23 mouse cellular contexts compared by ENCODE assay signal in the genomic region with DNA sequence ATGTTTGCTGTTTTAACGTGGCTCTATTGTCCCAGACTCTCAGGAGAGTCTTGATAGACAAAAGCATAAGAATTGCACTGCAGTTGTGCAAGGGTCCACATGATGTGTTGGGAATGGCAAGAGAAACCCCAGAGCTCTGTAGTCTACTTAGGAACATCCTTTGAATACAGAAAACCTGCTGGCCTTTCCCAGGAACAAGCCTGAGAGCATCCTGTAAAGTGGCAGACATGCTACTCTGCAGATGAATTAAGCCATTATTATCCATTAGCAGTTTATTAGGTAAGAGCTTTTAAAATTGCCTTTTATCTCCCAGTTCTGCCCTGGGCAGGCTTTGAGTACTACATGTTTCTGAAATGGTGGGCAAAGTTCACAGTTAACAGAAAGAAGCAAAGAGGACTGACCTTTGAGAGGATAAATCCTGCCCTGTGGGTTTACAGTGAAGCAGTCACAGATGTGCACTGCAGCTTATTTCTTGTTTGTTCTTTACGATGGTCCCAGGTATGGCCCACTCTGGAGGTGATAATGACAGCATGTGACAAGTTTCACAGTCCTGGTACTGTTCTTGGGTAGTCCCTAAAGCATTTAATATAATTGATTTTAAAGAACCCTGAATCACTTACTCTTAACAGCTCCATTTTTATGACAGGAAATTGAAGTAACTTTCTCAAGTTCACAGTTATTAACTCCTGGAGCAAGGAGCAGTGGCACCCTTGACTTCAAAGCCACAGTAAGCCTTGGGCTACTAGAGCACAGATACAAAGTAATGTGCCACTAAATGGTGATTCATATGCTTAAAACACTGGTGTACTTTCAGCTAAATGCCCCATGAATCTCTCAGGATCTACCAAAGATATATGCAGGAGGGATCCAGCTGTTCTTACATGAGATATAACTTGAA.
DNase-seq lines count a peak whose midpoint lies in the region; ATAC-seq and TF ChIP-seq lines count a peak whose summit lies in the region.
"Had no signal": no experiment of that assay in that cellular context is flagged by ENCODE, and none has a peak within 500 bp of the region (broad histone marks: within the 10 kb centered on the region; RNA-seq: fewer than 3 reads in every experiment).

No protein-coding gene starts in this region.

- TF ChIP-seq CTCF in midbrain, postnatal 0 days (IDR thresholded peaks at IDR 0.05) = no peak
- no peak for TF ChIP-seq CTCF in hindbrain, postnatal 0 days (IDR thresholded peaks at IDR 0.05; ENCODE audit: low read depth)

- H3K4me2 ChIP-seq in midbrain, embryonic 16.5 days (ENCODE audit: low read length) = no peak overlapping the region
- no peak overlapping the region for H3K4me2 ChIP-seq in midbrain, postnatal 0 days (ENCODE audit: low read depth, low read length, poor library complexity, severe bottlenecking)
- H3K4me2 ChIP-seq in liver, embryonic 16.5 days (ENCODE audit: low read depth, low read length) = no peak overlapping the region
- no peak overlapping the region for H3K4me2 ChIP-seq in hindbrain, postnatal 0 days (ENCODE audit: low read depth, low read length)
- H3K4me2 ChIP-seq: forebrain, embryonic 12.5 days; heart, embryonic 15.5 days; hindbrain, embryonic 15.5 days; liver, embryonic 15.5 days had no signal

- WGBS in midbrain, embryonic 16.5 days = 65% methylated on average over 2 of the region's 2 CpGs
- 64% methylated on average over 2 of the region's 2 CpGs for WGBS in midbrain, postnatal 0 days
- WGBS in liver, embryonic 16.5 days (ENCODE audit: insufficient replicate concordance) = 30% methylated on average over 2 of the region's 2 CpGs
- 69% methylated on average over 2 of the region's 2 CpGs for WGBS in hindbrain, postnatal 0 days

- H3K4me1 ChIP-seq in midbrain, embryonic 16.5 days (ENCODE audit: control insufficient read depth, insufficient read depth, low read length) = no peaks in the 10 kb centered on the region
- no peaks in the 10 kb centered on the region for H3K4me1 ChIP-seq in midbrain, postnatal 0 days (ENCODE audit: insufficient read depth, low read length)
- no peaks in the 10 kb centered on the region for H3K4me1 ChIP-seq in liver, embryonic 16.5 days (ENCODE audit: control insufficient read depth, low read depth, low read length)
- H3K4me1 ChIP-seq in hindbrain, postnatal 0 days (ENCODE audit: insufficient read depth, low read length) = no peaks in the 10 kb centered on the region
- H3K4me1 ChIP-seq: embryonic facial prominence, embryonic 10.5 days; forebrain, embryonic 12.5 days; heart, embryonic 15.5 days; hindbrain, embryonic 15.5 days; liver, embryonic 15.5 days had no signal

- peak; percentile 17 for DNase-seq in kidney, adult 9 months
- no peak for DNase-seq in kidney, postnatal 25 days
- DNase-seq in midbrain, postnatal 0 days (ENCODE audit: low spot score) = no peak
- DNase-seq in hindlimb bud, embryonic 11.5 days (ENCODE audit: extremely low spot score, low read depth, low spot score) = peak; percentile 52
- DNase-seq in frontal cortex, postnatal 14 days (ENCODE audit: low spot score in 2 of 2) = no peak
- DNase-seq in hindbrain, postnatal 0 days (ENCODE audit: low spot score) = no peak
- DNase-seq: adrenal gland, postnatal 36 days; cerebellum, adult 18-20 months; cerebellum, postnatal 36 days; gastrocnemius, postnatal 36 days; heart, postnatal 4 days; lung, postnatal 10 days; right cerebral cortex, postnatal 25 days; thymus, postnatal 14 days had no signal

- peak; percentile 39 for ATAC-seq in midbrain, embryonic 16.5 days
- ATAC-seq in midbrain, postnatal 0 days (ENCODE audit: low FRiP score) = no peak
- ATAC-seq in liver, embryonic 16.5 days (ENCODE audit: low read depth) = peak; percentile 50; the same call in 1 of the 2 replicates
- ATAC-seq in hindbrain, postnatal 0 days = no peak

- no peak overlapping the region for H3K9ac ChIP-seq in midbrain, embryonic 16.5 days (ENCODE audit: low read depth, low read length)
- H3K9ac ChIP-seq in midbrain, postnatal 0 days (replicated peaks; ENCODE audit: low read length, poor library complexity, severe bottlenecking) = no peak overlapping the region
- H3K9ac ChIP-seq in liver, embryonic 16.5 days (ENCODE audit: low read depth, low read length) = no peak overlapping the region
- no peak overlapping the region for H3K9ac ChIP-seq in hindbrain, postnatal 0 days (replicated peaks; ENCODE audit: low read length)
- H3K9ac ChIP-seq: forebrain, embryonic 12.5 days; heart, embryonic 15.5 days; hindbrain, embryonic 15.5 days; liver, embryonic 15.5 days had no signal

- no peak overlapping the region for H3K4me3 ChIP-seq in midbrain, embryonic 16.5 days (ENCODE audit: low read depth, low read length)
- H3K4me3 ChIP-seq in midbrain, postnatal 0 days (ENCODE audit: low read depth, low read length) = no peak overlapping the region
- H3K4me3 ChIP-seq in liver, embryonic 16.5 days (ENCODE audit: low read depth, low read length) = no peak overlapping the region
- no peak overlapping the region for H3K4me3 ChIP-seq in hindbrain, postnatal 0 days (ENCODE audit: low read length)
- H3K4me3 ChIP-seq: embryonic facial prominence, embryonic 10.5 days; forebrain, embryonic 12.5 days; heart, embryonic 15.5 days; hindbrain, embryonic 15.5 days; layer of hippocampus, adult 2 months; liver, embryonic 15.5 days had no signal

- no peak overlapping the region for H3K27ac ChIP-seq in midbrain, embryonic 16.5 days (ENCODE audit: low read length)
- H3K27ac ChIP-seq in midbrain, postnatal 0 days (ENCODE audit: low read depth, low read length) = no peak overlapping the region
- H3K27ac ChIP-seq in liver, embryonic 16.5 days (ENCODE audit: low read length) = no peak overlapping the region
- H3K27ac ChIP-seq in hindbrain, postnatal 0 days = no peak overlapping the region
- H3K27ac ChIP-seq: embryonic facial prominence, embryonic 10.5 days; forebrain, embryonic 12.5 days; heart, embryonic 15.5 days; hindbrain, embryonic 15.5 days; layer of hippocampus, adult 2 months; liver, embryonic 15.5 days had no signal

- no peaks in the 10 kb centered on the region for H3K36me3 ChIP-seq in midbrain, embryonic 16.5 days (ENCODE audit: control insufficient read depth, insufficient read depth, low read length)
- no peaks in the 10 kb centered on the region for H3K36me3 ChIP-seq in midbrain, postnatal 0 days (ENCODE audit: insufficient read depth, low read length)
- no peaks in the 10 kb centered on the region for H3K36me3 ChIP-seq in liver, embryonic 16.5 days (ENCODE audit: control insufficient read depth, insufficient read depth)
- no peaks in the 10 kb centered on the region for H3K36me3 ChIP-seq in hindbrain, postnatal 0 days (ENCODE audit: insufficient read depth, low read length)
- H3K36me3 ChIP-seq: embryonic facial prominence, embryonic 10.5 days; forebrain, embryonic 12.5 days; heart, embryonic 15.5 days; hindbrain, embryonic 15.5 days; liver, embryonic 15.5 days had no signal

- no peaks in the 10 kb centered on the region for H3K27me3 ChIP-seq in midbrain, embryonic 16.5 days (ENCODE audit: control insufficient read depth, insufficient read depth, low read depth, low read length)
- no peaks in the 10 kb centered on the region for H3K27me3 ChIP-seq in midbrain, postnatal 0 days (ENCODE audit: insufficient read depth, low read length)
- no peaks in the 10 kb centered on the region for H3K27me3 ChIP-seq in liver, embryonic 16.5 days (ENCODE audit: control insufficient read depth, insufficient read depth, low read depth, low read length)
- no peaks in the 10 kb centered on the region for H3K27me3 ChIP-seq in hindbrain, postnatal 0 days (ENCODE audit: insufficient read depth, low read length)
- H3K27me3 ChIP-seq: CH12.LX; forebrain, embryonic 12.5 days; heart, embryonic 15.5 days; hindbrain, embryonic 15.5 days; liver, embryonic 15.5 days had no signal

- no peaks in the 10 kb centered on the region for H3K9me3 ChIP-seq in midbrain, embryonic 16.5 days (replicated peaks; ENCODE audit: control insufficient read depth, low read length, poor library complexity, severe bottlenecking)
- H3K9me3 ChIP-seq in midbrain, postnatal 0 days (ENCODE audit: low read length) = no peaks in the 10 kb centered on the region
- no peaks in the 10 kb centered on the region for H3K9me3 ChIP-seq in liver, embryonic 16.5 days (replicated peaks; ENCODE audit: control insufficient read depth, low read length)
- no peaks in the 10 kb centered on the region for H3K9me3 ChIP-seq in hindbrain, postnatal 0 days (ENCODE audit: low read length)
- H3K9me3 ChIP-seq: embryonic facial prominence, embryonic 10.5 days; forebrain, embryonic 12.5 days; heart, embryonic 15.5 days; hindbrain, embryonic 15.5 days; liver, embryonic 15.5 days had no signal

Comparison
In these comparisons a context has a peak if more than half of its experiments do, and no peak if none do; other contexts are left out.
1. DNase-seq: peak in kidney, adult 9 months (single experiment) and hindlimb bud, embryonic 11.5 days (single experiment); none in kidney, postnatal 25 days (0 of 2), midbrain, postnatal 0 days (single experiment), frontal cortex, postnatal 14 days (0 of 2) and hindbrain, postnatal 0 days (single experiment).
2. ATAC-seq: peak in midbrain, embryonic 16.5 days (single experiment) and liver, embryonic 16.5 days (single experiment); none in midbrain, postnatal 0 days (single experiment) and hindbrain, postnatal 0 days (single experiment).